Mouse (Mus musculus): ENCODE data around the gene Six5. TPM values are rescaled to one million over a fixed set of nuclear protein-coding genes. Genes with fewer than 3 reads are reported as not detected.

The Six5 gene
- under 1 TPM; 0.24 to 0.46 TPM for total RNA-seq (2023)

GRCm38 (mm10) chr7:19094471-19094825, at the start of gene Six5:
Gene Six5, plus strand, starts transcription at chr7:19094594.

GRCm38 (mm10) chr7:19054047-19054776, 40.2 kb upstream of the Six5 start, which contains the start of gene Rsph6a:
Gene Rsph6a, plus strand, starts transcription at chr7:19054690.

GRCm38 (mm10) chr7:19075723-19076585, 18.4 kb upstream of the Six5 start, which contains the start of gene Dmwd:
Gene Dmwd, plus strand, starts transcription at chr7:19076227.

GRCm38 (mm10) chr7:19083701-19084100, 10.7 kb upstream of the Six5 start, which contains the start of gene Dmpk:
Gene Dmpk, plus strand, starts transcription at chr7:19083849.

GRCm38 (mm10) chr7:19118028-19118771, 23.8 kb downstream of the Six5 start, which contains the start of gene Gm4969:
Gene Gm4969, minus strand, starts transcription at chr7:19118368.

GRCm38 (mm10) chr7:19119631-19120429, 25.4 kb downstream of the Six5 start, which contains the start of gene Fbxo46:
Gene Fbxo46, plus strand, starts transcription at chr7:19119859.

Other genes starting within 250 kb of the Six5 start
- gene Pglyrp1, start 223.3 kb upstream of the Six5 start, total RNA-seq (2023), result 10 to 100 TPM; 23.8 TPM
- 10 to 100 TPM; 22.8 to 37.2 TPM for gene Ccdc61, start 184.2 kb upstream of the Six5 start, total RNA-seq (2023)
- not detected for gene Nova2, start 168.7 kb upstream of the Six5 start, total RNA-seq (2023)
- gene Nanos2, start 107.2 kb upstream of the Six5 start, total RNA-seq (2023), result not detected
- 1 to 10 TPM; 1.4 to 1.8 TPM for gene Mypop, start 103.3 kb upstream of the Six5 start, total RNA-seq (2023)
- gene Irf2bp1, start 90.5 kb upstream of the Six5 start, total RNA-seq (2023), result 10 to 100 TPM; 32.3 to 33.9 TPM
- not detected for gene Foxa3, start 71.1 kb upstream of the Six5 start, total RNA-seq (2023)
- gene Sympk, start 70.2 kb upstream of the Six5 start, total RNA-seq (2023), result 100 to 1,000 TPM; 109 to 118 TPM
- gene Rsph6a, start 39.9 kb upstream of the Six5 start, total RNA-seq (2023), result under 1 TPM in 1 of 2 experiments, not detected in 1; 0.58 TPM
- gene Dmwd, start 18.4 kb upstream of the Six5 start, total RNA-seq (2023), result 10 to 100 TPM; 15.1 to 15.8 TPM
- 10 to 100 TPM; 12.2 to 17.9 TPM for gene Dmpk, start 10.7 kb upstream of the Six5 start, total RNA-seq (2023)
- gene Gm4969, start 23.8 kb downstream of the Six5 start, total RNA-seq (2023), result not detected
- gene Fbxo46, start 25.3 kb downstream of the Six5 start, total RNA-seq (2023), result 10 to 100 TPM; 27.1 to 29.2 TPM
- 10 to 100 TPM; 12.3 to 14.1 TPM for gene Qpctl, start 54.7 kb downstream of the Six5 start, total RNA-seq (2023)
- gene Snrpd2, start 55.1 kb downstream of the Six5 start, total RNA-seq (2023), result 100 to 1,000 TPM in 1 of 2 experiments, 10 to 100 TPM in 1; 89.6 to 100 TPM
- gene Gipr, start 71.5 kb downstream of the Six5 start, total RNA-seq (2023), result not detected
- 10 to 100 TPM; 20.6 to 35.2 TPM for gene Eml2, start 81.8 kb downstream of the Six5 start, total RNA-seq (2023)
- not detected for gene Gpr4, start 117.9 kb downstream of the Six5 start, total RNA-seq (2023)
- 10 to 100 TPM; 37.9 to 54.7 TPM for gene Opa3, start 133.7 kb downstream of the Six5 start, total RNA-seq (2023)
- gene Vasp, start 177.2 kb downstream of the Six5 start, total RNA-seq (2023), result 100 to 1,000 TPM; 403 to 410 TPM
- not detected for gene Ppm1n, start 185.5 kb downstream of the Six5 start, total RNA-seq (2023)
- not detected for gene Rtn2, start 188.0 kb downstream of the Six5 start, total RNA-seq (2023)
- 1,000 to 10,000 TPM in 1 of 2 experiments, 100 to 1,000 TPM in 1; 524 to 1,527 TPM for gene Fosb, start 215.5 kb downstream of the Six5 start, total RNA-seq (2023)

Measured in B cell, adult 67 days (primary cell).